Mouse (Mus musculus): ENCODE measurements at regions not wholly inside any gene's neighbourhood (a gene's known extent, or its start where the extent isn't known, plus 50 kb on each side); places are given as distances from the start of the nearest gene placed in this dataset.

- ATAC-seq (ENCODE audit: low FRiP score) (no peak), DNase-seq (ENCODE audit: low spot score) (no peak)
- 15% methylated on average over 5 of the region's 5 CpGs for WGBS
Measured at GRCm38 (mm10) chr16:71267191-71267590, 953.4 kb downstream of the Gbe1 start.

More at GRCm38 (mm10) chr16:71267191-71267590, 953.4 kb downstream of the Gbe1 start:
- Histone ChIP-seq H3K9me3 (ENCODE audit: control insufficient read depth, low read length) (no peaks in the 10 kb centered on the region), H3K4me2 (replicated peaks) (no peak overlapping the region), H3K4me3 (replicated peaks; ENCODE audit: low read length) (no peak overlapping the region), H3K27me3 (ENCODE audit: control insufficient read depth, insufficient read depth, low read length) (no peaks in the 10 kb centered on the region), H3K36me3 (replicated peaks; ENCODE audit: control insufficient read depth, insufficient read depth) (no peaks in the 10 kb centered on the region), H3K4me1 (replicated peaks; ENCODE audit: control insufficient read depth, insufficient read depth, low read length) (no peaks in the 10 kb centered on the region), H3K9ac (no peak overlapping the region), H3K27ac (no peak overlapping the region; the same call in 1 of the 2 replicates)
